In genomic region chr11:50131801-50132201, GRCm38 (mm10) we compare ENCODE assay signal across 8 mouse cellular contexts. TPM values are rescaled to one million over a fixed set of nuclear protein-coding genes. Genes with fewer than 3 reads are reported as not detected.
DNase-seq lines count a peak whose midpoint lies in the region; ATAC-seq and TF ChIP-seq lines count a peak whose summit lies in the region.

No protein-coding gene starts in this region.

- peaks cover 36% of the 10 kb centered on the region for H3K36me3 ChIP-seq in G1E (replicated peaks)
- H3K36me3 ChIP-seq in forebrain, embryonic 10.5 days (replicated peaks), result peaks cover 13% of the 10 kb centered on the region
- peaks cover 16% of the 10 kb centered on the region for H3K36me3 ChIP-seq in limb, embryonic 12.5 days

- H3K9me3 ChIP-seq in G1E (replicated peaks), result no peaks in the 10 kb centered on the region
- no peaks in the 10 kb centered on the region for H3K9me3 ChIP-seq in forebrain, embryonic 10.5 days
- no peaks in the 10 kb centered on the region for H3K9me3 ChIP-seq in limb, embryonic 12.5 days

- no peak for TF ChIP-seq CTCF in G1E (IDR thresholded peaks at IDR 0.05; ENCODE audit: low read depth, low read length)
- no peak for TF ChIP-seq CTCF in olfactory bulb, adult 2 months (IDR thresholded peaks at IDR 0.05; ENCODE audit: insufficient read depth, low read depth, low read length)

- DNase-seq in kidney, adult 11 months, result peak; percentile 21
- DNase-seq in kidney, postnatal 25 days, result no peak
- peak; percentile 42 for DNase-seq in G1E (ENCODE audit: low spot score)
- DNase-seq in forebrain, embryonic 10.5 days (ENCODE audit: extremely low spot score, low spot score), result peak; percentile 23
- DNase-seq in urinary bladder, postnatal 25 days (ENCODE audit: low spot score), result no peak
- DNase-seq in frontal cortex, postnatal 14 days (ENCODE audit: low spot score in 2 of 2), result no peak

- TF ChIP-seq POLR2A in olfactory bulb, adult 2 months (IDR thresholded peaks at IDR 0.05; ENCODE audit: insufficient read depth, low read depth, low read length), result no peak

- 32% methylated on average over 10 of the region's 10 CpGs for WGBS in forebrain, embryonic 10.5 days
- WGBS in limb, embryonic 12.5 days, result 24% methylated on average over 10 of the region's 10 CpGs
- WGBS in olfactory bulb, adult 2 months, result 1% methylated on average over 10 of the region's 10 CpGs

- no peak for ATAC-seq in G1E (ENCODE audit: extremely low read depth, insufficient number of reproducible peaks, low FRiP score, poor library complexity, severe bottlenecking)
- ATAC-seq in limb, embryonic 12.5 days (ENCODE audit: insufficient number of reproducible peaks, insufficient read depth, low FRiP score, low TSS enrichment, low read depth), result peak; percentile 8; the same call in 1 of the 2 replicates

- H3K9ac ChIP-seq in limb, embryonic 12.5 days (replicated peaks), result peak overlapping the region; percentile 98

- peak overlapping the region; percentile 98 for H3K27ac ChIP-seq in forebrain, embryonic 10.5 days
- peak overlapping the region; percentile 87; the same call in 1 of the 2 replicates for H3K27ac ChIP-seq in limb, embryonic 12.5 days
- peak overlapping the region; percentile 88 for H3K27ac ChIP-seq in olfactory bulb, adult 2 months (ENCODE audit: insufficient read depth, low read depth, low read length)

- no peaks in the 10 kb centered on the region for H3K27me3 ChIP-seq in G1E (ENCODE audit: insufficient read depth, low read length)
- no peaks in the 10 kb centered on the region for H3K27me3 ChIP-seq in forebrain, embryonic 10.5 days (ENCODE audit: poor library complexity, severe bottlenecking)
- no peaks in the 10 kb centered on the region for H3K27me3 ChIP-seq in limb, embryonic 12.5 days

- peak overlapping the region; percentile 84 for H3K4me2 ChIP-seq in limb, embryonic 12.5 days

- peak overlapping the region; percentile 98 for H3K4me3 ChIP-seq in G1E (ENCODE audit: low read depth, low read length)
- H3K4me3 ChIP-seq in forebrain, embryonic 10.5 days, result peak overlapping the region; percentile 96
- H3K4me3 ChIP-seq in limb, embryonic 12.5 days (replicated peaks), result peak overlapping the region; percentile 90
- H3K4me3 ChIP-seq in olfactory bulb, adult 2 months (ENCODE audit: insufficient read depth, low read depth, low read length), result peak overlapping the region; percentile 89

- peaks cover 72% of the 10 kb centered on the region for H3K4me1 ChIP-seq in G1E (ENCODE audit: insufficient read depth, low read depth, low read length)
- peaks cover 29% of the 10 kb centered on the region for H3K4me1 ChIP-seq in forebrain, embryonic 10.5 days
- peaks cover 15% of the 10 kb centered on the region for H3K4me1 ChIP-seq in limb, embryonic 12.5 days (replicated peaks)
- H3K4me1 ChIP-seq in olfactory bulb, adult 2 months (ENCODE audit: control insufficient read depth, insufficient read depth, low read length), result peaks cover 14% of the 10 kb centered on the region

RNA-seq across cellular contexts. Expression of gene Tbc1d9b, which starts 0.6 kb away (rescaled TPM):
- total RNA-seq in G1E (2014; fragmentation: Nextera tagmentation) (84.8 and 113 TPM in 2 replicates), G1E (2017) (83.1 and 97.7 TPM in 2 replicates)
- 84.5 and 137 TPM in 2 replicates for polyA plus RNA-seq in G1E (2012)
- 32.5 TPM in 2 replicates for polyA plus RNA-seq in forebrain, embryonic 10.5 days (2016; fragmentation: Nextera tagmentation; extraction: Ambion mirVana)
- 45.6 and 48.6 TPM in 2 replicates for polyA plus RNA-seq in limb, embryonic 12.5 days (2016; fragmentation: Nextera tagmentation; extraction: Ambion mirVana)
- 540 TPM in 1 of 2 replicates, not detected in the other for polyA plus RNA-seq in olfactory bulb, adult 2 months (2012; ENCODE audit: insufficient read depth, insufficient read length, low replicate concordance, missing spikeins)

RNA-seq across cellular contexts. Expression of gene Mrnip, which starts 42.4 kb away (rescaled TPM):
- total RNA-seq in G1E (2014; fragmentation: Nextera tagmentation) (44.8 and 63.7 TPM in 2 replicates), G1E (2017) (17.4 and 17.6 TPM in 2 replicates)
- 6.5 and 10.6 TPM in 2 replicates for polyA plus RNA-seq in G1E (2012)
- polyA plus RNA-seq in forebrain, embryonic 10.5 days (2016; fragmentation: Nextera tagmentation; extraction: Ambion mirVana), result 22.8 and 25.9 TPM in 2 replicates
- polyA plus RNA-seq in limb, embryonic 12.5 days (2016; fragmentation: Nextera tagmentation; extraction: Ambion mirVana), result 22.8 and 23.8 TPM in 2 replicates
- not detected in 2 replicates for polyA plus RNA-seq in olfactory bulb, adult 2 months (2012; ENCODE audit: insufficient read depth, insufficient read length, low replicate concordance, missing spikeins)

Comparison
In these comparisons a context has a peak if more than half of its experiments do, and no peak if none do; other contexts are left out.
1. DNase-seq: peak in kidney, adult 11 months (single experiment), G1E (single experiment) and forebrain, embryonic 10.5 days (single experiment); none in kidney, postnatal 25 days (0 of 2), urinary bladder, postnatal 25 days (single experiment) and frontal cortex, postnatal 14 days (0 of 2).
2. Peak in every context shown above with its lines, with median percentiles within 50 percentile points of each other: H3K4me3 ChIP-seq and H3K27ac ChIP-seq.